Mouse (Mus musculus): ENCODE data around the gene Pawr.

Gene Pawr

GRCm38 (mm10) chr10:108331784-108332561 lies at the start of gene Pawr:
Gene Pawr (plus strand): TSS chr10:108332121.
- CTCF ChIA-PET: no interaction called here

- CTCF ChIA-PET: no interaction called here
Observed at GRCm38 (mm10) chr10:108282351-108282750, 49.6 kb upstream of the Pawr start.

GRCm38 (mm10) chr10:108283418-108283817 lies 48.5 kb upstream of the Pawr start:
- CTCF ChIA-PET: no interaction called here

- CTCF ChIA-PET: no interaction called here
Observed at GRCm38 (mm10) chr10:108283837-108284236, 48.1 kb upstream of the Pawr start.

- CTCF ChIA-PET: no interaction called here
Observed at GRCm38 (mm10) chr10:108284445-108284844, 47.5 kb upstream of the Pawr start.

- CTCF ChIA-PET: no interaction called here
Observed at GRCm38 (mm10) chr10:108284977-108285376, 46.9 kb upstream of the Pawr start.

GRCm38 (mm10) chr10:108286658-108287437 lies 45.1 kb upstream of the Pawr start:
- CTCF ChIA-PET: no interaction called here

- CTCF ChIA-PET: no interaction called here
Observed at GRCm38 (mm10) chr10:108287438-108287801, 44.5 kb upstream of the Pawr start.

- CTCF ChIA-PET: no interaction called here
Observed at GRCm38 (mm10) chr10:108290046-108290445, 41.9 kb upstream of the Pawr start.

- CTCF ChIA-PET: no interaction called here
Observed at GRCm38 (mm10) chr10:108291688-108292471, 40.0 kb upstream of the Pawr start.

- CTCF ChIA-PET: no interaction called here
Observed at GRCm38 (mm10) chr10:108292651-108293050, 39.3 kb upstream of the Pawr start.

GRCm38 (mm10) chr10:108293620-108294195 lies 38.2 kb upstream of the Pawr start:
- CTCF ChIA-PET: no interaction called here

GRCm38 (mm10) chr10:108294766-108295165 lies 37.2 kb upstream of the Pawr start:
- CTCF ChIA-PET: no interaction called here

- CTCF ChIA-PET: no interaction called here
Observed at GRCm38 (mm10) chr10:108296446-108296845, 35.5 kb upstream of the Pawr start.

- CTCF ChIA-PET: no interaction called here
Observed at GRCm38 (mm10) chr10:108298261-108298660, 33.7 kb upstream of the Pawr start.

GRCm38 (mm10) chr10:108298841-108299545 lies 32.9 kb upstream of the Pawr start:
- CTCF ChIA-PET: no interaction called here

- CTCF ChIA-PET: no interaction called here
Observed at GRCm38 (mm10) chr10:108299828-108300227, 32.1 kb upstream of the Pawr start.

- CTCF ChIA-PET: interaction anchor here (0.7 kb wide), 1 partner anchor 1604 kb away, joined by 4 read pairs; no protein-coding TSS in a partner anchor
Observed at GRCm38 (mm10) chr10:108300843-108301242, 31.1 kb upstream of the Pawr start.

GRCm38 (mm10) chr10:108307772-108308171 lies 24.1 kb upstream of the Pawr start:
- CTCF ChIA-PET: no interaction called here

GRCm38 (mm10) chr10:108310195-108310594 lies 21.7 kb upstream of the Pawr start:
- CTCF ChIA-PET: no interaction called here

GRCm38 (mm10) chr10:108311396-108311795 lies 20.5 kb upstream of the Pawr start:
- CTCF ChIA-PET: no interaction called here

- CTCF ChIA-PET: no interaction called here
Observed at GRCm38 (mm10) chr10:108313845-108314244, 18.1 kb upstream of the Pawr start.

Data from spleen, embryonic (tissue).